8 mouse cellular contexts compared by ENCODE assay signal in genomic region chr7:82866486-82867270, GRCm38 (mm10). TPM values are rescaled to one million over a fixed set of nuclear protein-coding genes. Genes with fewer than 3 reads are reported as not detected.
DNase-seq lines count a peak whose midpoint lies in the region; ATAC-seq and TF ChIP-seq lines count a peak whose summit lies in the region.

No protein-coding gene starts in this region.

- TF ChIP-seq POLR2A in heart, adult 2 months (IDR thresholded peaks at IDR 0.05; ENCODE audit: insufficient read depth, low read depth, low read length): peak; percentile 52; the same call in 1 of the 2 replicates
- TF ChIP-seq POLR2A in limb, embryonic 14.5 days (IDR thresholded peaks at IDR 0.05; ENCODE audit: borderline replicate concordance, extremely low read depth, insufficient read depth, insufficient read length): peak; percentile 4; the same call in 1 of the 2 replicates
- no peak; the same call in 1 of the 2 replicates for TF ChIP-seq POLR2A in spleen, adult 2 months (IDR thresholded peaks at IDR 0.05; ENCODE audit: low read depth, low read length)

- H3K4me2 ChIP-seq in embryonic facial prominence, embryonic 13.5 days: peak overlapping the region; percentile 93
- peak overlapping the region; percentile 94 for H3K4me2 ChIP-seq in limb, embryonic 14.5 days (replicated peaks; ENCODE audit: low read depth, low read length, severe bottlenecking)
- peak overlapping the region; percentile 67 for H3K4me2 ChIP-seq in midbrain, embryonic 16.5 days (ENCODE audit: low read length)

- no peaks in the 10 kb centered on the region for H3K79me2 ChIP-seq in heart, adult 2 months (replicated peaks; ENCODE audit: control insufficient read depth, insufficient read depth, low read length)

- peaks cover 29% of the 10 kb centered on the region for H3K4me1 ChIP-seq in embryonic facial prominence, embryonic 13.5 days
- peaks cover 4% of the 10 kb centered on the region for H3K4me1 ChIP-seq in heart, adult 2 months (ENCODE audit: control insufficient read depth, insufficient read depth, low read length)
- H3K4me1 ChIP-seq in limb, embryonic 14.5 days (ENCODE audit: control insufficient read depth, insufficient read depth, low read length): peaks cover 12% of the 10 kb centered on the region
- peaks cover 19% of the 10 kb centered on the region for H3K4me1 ChIP-seq in midbrain, embryonic 16.5 days (ENCODE audit: control insufficient read depth, insufficient read depth, low read length)
- peaks cover 7% of the 10 kb centered on the region for H3K4me1 ChIP-seq in spleen, adult 2 months (ENCODE audit: control insufficient read depth, insufficient read depth, insufficient read length)

- DNase-seq in 416B (ENCODE audit: low read depth): peak; percentile 96
- peak; percentile 96 for DNase-seq in adrenal gland, postnatal 36 days
- DNase-seq in heart, adult 2 months: peak; percentile 92 to 96
- peak; percentile 89 to 91 for DNase-seq in kidney, adult 8-10 months
- DNase-seq in limb, embryonic 14.5 days (ENCODE audit: low spot score): peak; percentile 97
- peak; percentile 82 to 90 for DNase-seq in spleen, adult 2 months (ENCODE audit: low read depth in 1 of 2, low spot score in 2 of 2)

- peak; percentile 41 for TF ChIP-seq CTCF in heart, adult 2 months (IDR thresholded peaks at IDR 0.05)
- no peak for TF ChIP-seq CTCF in spleen, adult 2 months (IDR thresholded peaks at IDR 0.05; ENCODE audit: extremely low read depth, insufficient read depth, insufficient read length, insufficient replicate concordance)

- no peaks in the 10 kb centered on the region for H3K9me3 ChIP-seq in embryonic facial prominence, embryonic 13.5 days
- no peaks in the 10 kb centered on the region for H3K9me3 ChIP-seq in limb, embryonic 14.5 days (ENCODE audit: control insufficient read depth, low read length)
- no peaks in the 10 kb centered on the region for H3K9me3 ChIP-seq in midbrain, embryonic 16.5 days (replicated peaks; ENCODE audit: control insufficient read depth, low read length, poor library complexity, severe bottlenecking)

- H3K27me3 ChIP-seq in embryonic facial prominence, embryonic 13.5 days: no peaks in the 10 kb centered on the region
- H3K27me3 ChIP-seq in heart, adult 2 months (ENCODE audit: control insufficient read depth, insufficient read depth, low read length): no peaks in the 10 kb centered on the region
- H3K27me3 ChIP-seq in limb, embryonic 14.5 days (ENCODE audit: control insufficient read depth, insufficient read depth, low read length): no peaks in the 10 kb centered on the region
- no peaks in the 10 kb centered on the region for H3K27me3 ChIP-seq in midbrain, embryonic 16.5 days (ENCODE audit: control insufficient read depth, insufficient read depth, low read depth, low read length)
- H3K27me3 ChIP-seq in spleen, adult 2 months (ENCODE audit: control insufficient read depth, insufficient read depth, low read length): no peaks in the 10 kb centered on the region

- peak overlapping the region; percentile 100 for H3K9ac ChIP-seq in embryonic facial prominence, embryonic 13.5 days
- H3K9ac ChIP-seq in heart, adult 2 months (ENCODE audit: low read depth, low read length): peak overlapping the region; percentile 71
- H3K9ac ChIP-seq in limb, embryonic 14.5 days (ENCODE audit: low read depth, low read length, severe bottlenecking): peak overlapping the region; percentile 100
- H3K9ac ChIP-seq in midbrain, embryonic 16.5 days (ENCODE audit: low read depth, low read length): peak overlapping the region; percentile 95

- WGBS in embryonic facial prominence, embryonic 13.5 days: under 1% methylated on average over 63 of the region's 68 CpGs
- WGBS in heart, adult 2 months: under 1% methylated on average over 65 of the region's 68 CpGs
- WGBS in limb, embryonic 14.5 days: 0% methylated on average over 38 of the region's 68 CpGs
- under 1% methylated on average over 64 of the region's 68 CpGs for WGBS in midbrain, embryonic 16.5 days
- WGBS in spleen, adult 2 months: under 1% methylated on average over 64 of the region's 68 CpGs

- intact Hi-C loops in heart, adult 2 months (cut with DNase I): loop anchor here (5.0 to 10.0 kb wide), 5 partner anchors 149 to 1026 kb away; partner anchors contain the start of gene Stard5

- H3K27ac ChIP-seq in embryonic facial prominence, embryonic 13.5 days: peak overlapping the region; percentile 100
- H3K27ac ChIP-seq in heart, adult 2 months: peak overlapping the region; percentile 96
- peak overlapping the region; percentile 100 for H3K27ac ChIP-seq in limb, embryonic 14.5 days (replicated peaks; ENCODE audit: low read depth, low read length)
- peak overlapping the region; percentile 99 for H3K27ac ChIP-seq in midbrain, embryonic 16.5 days (ENCODE audit: low read length)
- H3K27ac ChIP-seq in spleen, adult 2 months (ENCODE audit: insufficient read depth, low read length): peak overlapping the region; percentile 99

- H3K36me3 ChIP-seq in embryonic facial prominence, embryonic 13.5 days: peaks cover 20% of the 10 kb centered on the region
- H3K36me3 ChIP-seq in heart, adult 2 months (ENCODE audit: control insufficient read depth, insufficient read depth, low read length): no peaks in the 10 kb centered on the region
- H3K36me3 ChIP-seq in limb, embryonic 14.5 days (ENCODE audit: control insufficient read depth, insufficient read depth, low read length): peaks cover 22% of the 10 kb centered on the region
- H3K36me3 ChIP-seq in midbrain, embryonic 16.5 days (ENCODE audit: control insufficient read depth, insufficient read depth, low read length): peaks cover 11% of the 10 kb centered on the region; the same call in 1 of the 2 replicates
- H3K36me3 ChIP-seq in spleen, adult 2 months (ENCODE audit: control insufficient read depth, insufficient read depth, low read length): peaks cover 7% of the 10 kb centered on the region

- ATAC-seq in embryonic facial prominence, embryonic 13.5 days (ENCODE audit: insufficient number of reproducible peaks, insufficient read depth, low FRiP score, low TSS enrichment, low read depth): peak; percentile 86
- peak; percentile 84 for ATAC-seq in limb, embryonic 14.5 days (ENCODE audit: low FRiP score, low read depth)
- ATAC-seq in midbrain, embryonic 16.5 days: peak; percentile 88

- peak overlapping the region; percentile 95 for H3K4me3 ChIP-seq in embryonic facial prominence, embryonic 13.5 days
- H3K4me3 ChIP-seq in heart, adult 2 months: peak overlapping the region; percentile 97
- peak overlapping the region; percentile 99 for H3K4me3 ChIP-seq in limb, embryonic 14.5 days (replicated peaks; ENCODE audit: low read length)
- H3K4me3 ChIP-seq in midbrain, embryonic 16.5 days (ENCODE audit: low read depth, low read length): peak overlapping the region; percentile 62
- peak overlapping the region; percentile 69 for H3K4me3 ChIP-seq in spleen, adult 2 months (ENCODE audit: extremely low read depth, insufficient read depth, insufficient read length)

- no peak for TF ChIP-seq EP300 in heart, adult 2 months (IDR thresholded peaks at IDR 0.05; ENCODE audit: insufficient read depth, low read depth, low read length)

RNA-seq across cellular contexts. Expression of gene Mex3b, which starts 0.5 kb away (rescaled TPM):
- total RNA-seq in adrenal gland, postnatal 36 days (2021): 1 to 10 TPM; 2.0 to 2.1 TPM
- 35.9 and 37.1 TPM in 2 replicates for polyA plus RNA-seq in embryonic facial prominence, embryonic 13.5 days (2015; fragmentation: Nextera tagmentation; extraction: Ambion mirVana)
- 1 to 10 TPM; 1.4 TPM for total RNA-seq in heart, adult 2 months (2021)
- polyA plus RNA-seq in heart, adult 2 months (2012; rRNA removed): 1.7 and 2.1 TPM in 2 replicates
- 83.8 and 129 TPM in 2 replicates for polyA plus RNA-seq in limb, embryonic 14.5 days (2012; rRNA removed)
- 29.8 and 34.3 TPM in 2 replicates for polyA plus RNA-seq in limb, embryonic 14.5 days (2014; fragmentation: Nextera tagmentation; extraction: Ambion mirVana)
- polyA plus RNA-seq in midbrain, embryonic 16.5 days (2015; fragmentation: Nextera tagmentation; extraction: Ambion mirVana): 25.0 and 36.7 TPM in 2 replicates
- polyA plus RNA-seq in spleen, adult 2 months (2012; rRNA removed): 7.3 and 13.0 TPM in 2 replicates

Comparison
In these comparisons a context has a peak if more than half of its experiments do, and no peak if none do; other contexts are left out.
1. Peak in every context shown above with its lines: DNase-seq, ATAC-seq, H3K4me3 ChIP-seq and H3K27ac ChIP-seq.